Mouse (Mus musculus) left cerebral cortex, postnatal 25 days (tissue): ENCODE measurements at regions not wholly inside any gene's neighbourhood (a gene's known extent, or its start where the extent isn't known, plus 50 kb on each side); places are given as distances from the start of the nearest gene placed in this dataset.

Source experiments
- DNase-seq, 2 experiments: peaks; one replicate each; pipeline ENCODE4 v3.0.0; 2022; ENCODE audit warnings: low spot score in 2 of 2, mixed read lengths in 1 of 2
- intact Hi-C: fragments of 180-260 bp; cut with DNase I; formaldehyde crosslinking; loops from one replicate; pipeline ENCODE4 v1.15.1; 2025

GRCm38 (mm10) chr5:44917173-44917815, 117.8 kb upstream of the Ldb2 start:
- intact Hi-C loops = no loop called here
- DNase-seq = peak in 1 of 2 experiments; percentile 16

GRCm38 (mm10) chr5:44902541-44902940, 103.1 kb upstream of the Ldb2 start:
- intact Hi-C loops = loop anchor here (1.0 kb wide), 1 partner anchor 160 kb away; no protein-coding TSS in a partner anchor
- peak in 1 of 2 experiments; percentile 63 for DNase-seq

- DNase-seq = peak in 1 of 2 experiments; percentile 72
- intact Hi-C loops = no loop called here
These were observed 87.1 kb upstream of the Ldb2 start for GRCm38 (mm10) chr5:44886566-44887070.

GRCm38 (mm10) chr5:44876946-44877345, 77.5 kb upstream of the Ldb2 start:
- DNase-seq = peak; percentile 67 to 97
- intact Hi-C loops = loop anchor here (1.0 to 10.0 kb wide), 4 partner anchors 80 to 572 kb away; partner anchors contain the start of gene Ldb2

- intact Hi-C loops = loop anchor here (10.0 kb wide), 1 partner anchor 567 kb away; no protein-coding TSS in a partner anchor
- DNase-seq = peak in 1 of 2 experiments; percentile 70
These were observed 72.8 kb upstream of the Ldb2 start for GRCm38 (mm10) chr5:44872243-44872642.

GRCm38 (mm10) chr5:44863887-44864286, 64.4 kb upstream of the Ldb2 start:
- peak in 1 of 2 experiments; percentile 25 for DNase-seq
- intact Hi-C loops = no loop called here

- peak in 1 of 2 experiments; percentile 60 for DNase-seq
- intact Hi-C loops = no loop called here
These were observed 63.9 kb upstream of the Ldb2 start for GRCm38 (mm10) chr5:44863349-44863748.

- intact Hi-C loops = no loop called here
- no peak for DNase-seq
These were observed 54.7 kb upstream of the Ldb2 start for GRCm38 (mm10) chr5:44854189-44854588.
